Mouse (Mus musculus): Measurements from ENCODE around the gene Arrdc3. TPM values are rescaled to one million over a fixed set of nuclear protein-coding genes. Genes with fewer than 3 reads are reported as not detected.
A peak's percentile ranks its signal among the peaks of the same experiment; 100 is the strongest.

The Arrdc3 gene
- total RNA-seq, 2 experiments from 2014 or later: 49.4 to 52.5 TPM

DNA sequence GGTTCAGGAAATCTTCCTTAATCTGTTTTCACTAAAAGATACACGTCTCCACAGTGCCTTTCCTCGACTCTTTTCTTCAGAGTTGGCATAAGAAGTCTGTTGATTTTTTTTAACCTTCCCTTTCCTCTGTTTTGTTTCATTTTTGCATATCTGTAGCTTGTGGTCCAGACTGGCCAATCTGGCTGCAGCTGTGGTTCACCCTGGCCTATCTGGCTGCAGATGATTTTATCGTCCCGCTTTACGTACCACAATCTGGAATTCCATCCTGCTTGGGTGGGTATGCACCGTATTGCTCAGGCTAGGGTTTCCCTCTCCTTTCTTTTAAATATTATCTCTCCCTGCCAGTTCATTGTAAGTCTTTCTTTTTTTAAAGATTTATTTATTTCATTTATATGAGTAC lies 37.8 kb downstream of the Arrdc3 start:
- no peak for DNase-seq (ENCODE audit: low spot score in 2 of 2)

DNA sequence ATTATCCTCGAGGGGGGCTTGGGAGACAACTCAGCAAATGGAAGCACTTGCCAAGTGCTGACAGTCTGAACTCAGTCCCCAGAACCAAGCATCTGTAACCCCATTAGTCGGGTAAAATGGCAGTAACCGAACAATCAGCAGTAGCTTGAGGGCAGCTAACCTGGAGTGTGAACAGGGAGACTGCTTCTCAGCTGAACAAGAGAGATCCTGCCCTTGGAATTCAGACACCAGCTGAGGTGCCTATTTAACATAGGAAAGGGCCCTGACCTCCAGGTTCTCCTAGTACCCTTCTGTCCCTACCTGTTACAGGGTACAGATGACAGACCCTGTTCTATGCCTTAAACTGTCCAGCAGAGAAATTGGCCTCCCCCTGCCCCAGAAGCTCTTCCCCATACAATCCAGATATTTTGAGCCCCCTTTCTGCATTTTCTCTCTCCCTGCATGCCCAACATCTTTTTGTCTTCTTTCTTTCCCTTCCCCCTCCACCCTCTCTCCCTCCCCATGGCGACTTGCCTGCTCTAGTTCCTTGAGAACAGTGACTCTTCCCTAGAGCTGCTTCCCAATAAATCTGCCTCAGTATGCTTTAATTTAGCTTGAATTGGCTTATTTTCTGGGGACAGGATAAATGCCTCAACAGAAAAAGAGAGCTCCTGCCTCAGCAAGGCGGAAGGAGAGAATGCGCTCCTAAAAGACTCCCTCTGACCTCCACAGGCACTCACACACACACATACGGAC lies 38.6 kb downstream of the Arrdc3 start:
- no peak for DNase-seq (ENCODE audit: low spot score in 2 of 2)

DNA sequence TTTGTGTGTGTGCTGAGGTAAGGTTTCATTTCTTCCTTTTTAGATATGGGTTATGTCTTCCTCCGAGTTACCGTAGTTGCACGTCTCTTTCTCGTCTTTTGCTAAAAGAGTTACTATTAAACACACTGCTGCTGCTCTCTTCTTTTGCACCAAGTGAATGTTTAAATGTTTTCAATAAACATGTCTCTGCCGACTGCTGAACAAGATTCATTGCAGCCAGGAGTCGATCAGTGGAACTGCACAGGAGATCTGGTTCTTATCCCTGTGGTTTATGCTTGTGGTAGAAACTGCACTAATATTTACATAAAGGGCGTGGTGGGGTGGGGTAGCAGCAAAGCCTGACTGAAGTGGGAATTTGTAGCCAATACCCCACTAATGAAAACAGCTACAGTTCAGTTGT lies 45.0 kb downstream of the Arrdc3 start:
- no peak for DNase-seq (ENCODE audit: low spot score in 2 of 2)

- no peak for DNase-seq (ENCODE audit: low spot score in 2 of 2)
Measured at GRCm38 (mm10) chr13:80930030-80930429, 46.8 kb downstream of the Arrdc3 start.

DNA sequence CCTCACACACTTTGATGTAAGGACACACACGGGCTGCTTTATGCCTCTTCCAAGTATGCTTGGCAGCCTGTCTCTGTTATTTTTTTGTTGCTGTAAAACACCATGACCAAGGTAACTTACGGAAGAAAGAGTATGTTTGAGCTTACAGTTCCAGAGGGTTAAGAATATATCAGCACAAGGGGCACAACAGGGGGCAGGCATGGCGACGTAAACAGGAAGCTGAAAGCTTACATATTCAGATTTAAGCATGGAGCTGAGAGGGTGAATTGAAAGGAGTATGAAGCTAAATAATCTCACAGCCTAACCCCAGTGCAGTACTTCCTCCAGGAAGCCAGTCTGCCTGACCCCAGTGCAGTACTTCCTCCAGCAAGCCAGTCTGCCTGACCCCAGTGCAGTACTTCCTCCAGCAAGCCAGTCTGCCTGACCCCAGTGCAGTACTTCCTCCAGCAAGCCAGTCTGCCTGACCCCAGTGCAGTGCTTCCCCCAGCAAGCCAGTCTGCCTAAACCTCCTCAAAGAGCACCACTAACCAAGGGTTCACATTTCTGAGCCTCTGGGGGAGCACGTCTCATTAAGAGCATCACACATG lies 49.7 kb downstream of the Arrdc3 start:
- no peak for DNase-seq (ENCODE audit: low spot score in 2 of 2)

GRCm38 (mm10) chr13:80936426-80936825 lies 53.2 kb downstream of the Arrdc3 start:
- no peak for DNase-seq (ENCODE audit: low spot score in 2 of 2)

DNA sequence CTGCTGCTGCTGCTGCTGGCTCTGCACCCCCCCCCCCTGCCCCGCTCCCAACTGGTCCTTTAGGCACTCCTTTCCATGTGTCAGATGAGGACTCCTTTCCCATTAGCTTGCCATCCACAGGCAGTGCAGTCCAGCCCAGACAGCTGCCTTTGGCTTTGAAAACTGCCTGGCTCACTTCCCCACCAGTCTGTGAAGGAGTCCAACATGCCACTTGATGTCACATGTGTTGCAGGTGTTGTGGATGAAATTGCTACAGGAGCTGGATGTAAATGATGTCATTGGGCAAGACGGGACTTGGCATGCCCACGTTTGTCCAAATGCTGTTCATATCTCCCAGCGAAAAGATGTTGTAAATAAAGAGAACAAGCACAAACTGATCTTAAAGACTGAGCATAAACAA lies 56.0 kb downstream of the Arrdc3 start:
- no peak for DNase-seq (ENCODE audit: low spot score in 2 of 2)

GRCm38 (mm10) chr13:80939866-80940265 lies 56.7 kb downstream of the Arrdc3 start:
- no peak for DNase-seq (ENCODE audit: low spot score in 2 of 2)

- no peak for DNase-seq (ENCODE audit: low spot score in 2 of 2)
Measured at GRCm38 (mm10) chr13:80940421-80940820, 57.2 kb downstream of the Arrdc3 start.

DNA sequence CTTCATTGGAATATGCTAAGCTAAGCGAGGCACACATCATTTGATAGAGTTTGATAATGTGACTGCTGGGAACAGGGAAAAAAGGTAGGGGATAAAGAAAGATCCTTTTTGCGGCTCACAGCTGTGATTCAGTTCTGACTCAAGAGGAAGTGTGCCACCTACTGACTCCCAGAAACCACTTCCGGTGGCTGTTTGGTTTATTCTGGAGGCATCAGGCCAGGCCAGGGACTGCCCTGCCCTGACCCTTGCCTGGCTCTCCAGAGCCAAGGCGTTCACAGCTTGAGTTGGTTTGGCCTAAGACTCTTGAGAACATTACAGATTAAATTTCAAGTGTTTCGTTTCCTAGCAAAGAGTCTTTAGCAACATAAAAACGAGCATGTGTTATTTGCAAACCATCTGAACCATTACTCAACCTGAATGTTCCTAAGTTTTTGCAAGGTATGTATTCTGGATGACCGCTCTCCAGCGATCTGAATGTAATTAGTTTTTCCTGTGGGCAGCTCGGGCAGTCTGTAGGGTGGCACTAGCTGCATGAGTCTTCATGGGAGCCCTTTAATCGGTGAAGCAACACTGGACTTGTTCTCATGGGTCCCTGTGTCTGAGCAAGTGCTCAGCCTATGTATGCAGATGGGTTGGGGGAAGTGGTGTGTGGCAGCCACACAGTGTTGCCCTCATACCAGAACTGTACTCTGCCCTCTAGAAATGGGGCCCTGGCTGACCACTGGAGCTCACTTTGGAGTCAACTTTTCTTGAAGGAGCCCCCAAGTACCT lies 57.9 kb downstream of the Arrdc3 start:
- DNase-seq (ENCODE audit: low spot score in 2 of 2): peak in 1 of 2 experiments; percentile 24

GRCm38 (mm10) chr13:80944532-80944931 lies 61.3 kb downstream of the Arrdc3 start:
- DNase-seq (ENCODE audit: low spot score in 2 of 2): no peak
